In the genomic region with DNA sequence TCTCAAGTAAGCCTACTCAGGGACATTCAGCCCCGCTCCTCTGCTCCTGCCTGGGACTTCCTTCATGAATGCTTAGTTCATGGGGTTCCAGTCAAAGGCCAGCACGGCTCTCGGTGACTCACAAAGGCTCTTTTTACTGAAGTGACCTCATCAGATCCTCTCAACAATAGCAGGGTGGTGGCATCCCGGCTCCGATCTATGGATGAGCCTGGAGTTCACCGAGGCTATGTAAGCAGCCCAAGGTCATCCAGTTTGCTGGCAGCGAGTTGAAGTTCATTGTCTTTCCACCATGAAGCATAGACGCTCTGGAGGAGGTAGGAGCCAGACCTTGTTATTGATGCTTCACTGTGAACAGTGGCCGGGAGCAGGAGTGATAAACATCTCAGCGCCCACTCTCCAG, we compare ENCODE assay signal across 18 mouse cellular contexts. TPM values are rescaled to one million over a fixed set of nuclear protein-coding genes. Genes with fewer than 3 reads are reported as not detected.
A peak's percentile ranks its signal among the peaks of the same experiment; 100 is the strongest.
DNase-seq lines count a peak whose midpoint lies in the region; ATAC-seq and TF ChIP-seq lines count a peak whose summit lies in the region.
"Had no signal": no experiment of that assay in that cellular context is flagged by ENCODE, and none has a peak within 500 bp of the region (broad histone marks: within the 10 kb centered on the region; RNA-seq: fewer than 3 reads in every experiment).

No protein-coding gene starts in this region.

- H3K27ac ChIP-seq in forebrain, embryonic 10.5 days: 0 out of 2 replicates have a peak overlapping the region, but pooled peaks have one; percentile 26
- H3K27ac ChIP-seq in forebrain, embryonic 15.5 days (replicated peaks): no peak overlapping the region
- H3K27ac ChIP-seq in midbrain, embryonic 16.5 days (ENCODE audit: low read length): no peak overlapping the region
- no peak overlapping the region for H3K27ac ChIP-seq in midbrain, embryonic 13.5 days
- H3K27ac ChIP-seq: embryonic facial prominence, embryonic 12.5 days; forebrain, embryonic 12.5 days; neural tube, embryonic 13.5 days had no signal

- no peaks in the 10 kb centered on the region for H3K36me3 ChIP-seq in forebrain, embryonic 10.5 days (replicated peaks)
- no peaks in the 10 kb centered on the region for H3K36me3 ChIP-seq in forebrain, embryonic 15.5 days
- H3K36me3 ChIP-seq in midbrain, embryonic 16.5 days (ENCODE audit: control insufficient read depth, insufficient read depth, low read length): no peaks in the 10 kb centered on the region
- no peaks in the 10 kb centered on the region for H3K36me3 ChIP-seq in midbrain, embryonic 13.5 days
- H3K36me3 ChIP-seq in myocyte (ENCODE audit: control insufficient read depth, insufficient read depth): no peaks in the 10 kb centered on the region
- H3K36me3 ChIP-seq: embryonic facial prominence, embryonic 12.5 days; forebrain, embryonic 12.5 days; neural tube, embryonic 13.5 days had no signal

- no peak for ATAC-seq in forebrain, embryonic 15.5 days (replicated peaks)
- 0 out of 2 replicates have a peak, but pooled peaks have one; percentile 5 for ATAC-seq in midbrain, embryonic 16.5 days
- no peak for ATAC-seq in midbrain, embryonic 13.5 days
- ATAC-seq: hindbrain, embryonic 16.5 days had no signal

- no peak overlapping the region for H3ac ChIP-seq in myocyte (ENCODE audit: control insufficient read depth, insufficient read length)

- no peak for TF ChIP-seq POLR2A in myocyte (IDR thresholded peaks at IDR 0.05; ENCODE audit: insufficient read length, low read depth)

- no peaks in the 10 kb centered on the region for H3K9me3 ChIP-seq in forebrain, embryonic 10.5 days
- no peaks in the 10 kb centered on the region for H3K9me3 ChIP-seq in forebrain, embryonic 15.5 days
- H3K9me3 ChIP-seq in midbrain, embryonic 16.5 days (replicated peaks; ENCODE audit: control insufficient read depth, low read length, poor library complexity, severe bottlenecking): no peaks in the 10 kb centered on the region
- no peaks in the 10 kb centered on the region for H3K9me3 ChIP-seq in midbrain, embryonic 13.5 days
- H3K9me3 ChIP-seq: embryonic facial prominence, embryonic 12.5 days; forebrain, embryonic 12.5 days; megakaryocyte, embryonic 14.5 days; neural tube, embryonic 13.5 days had no signal

- no peak overlapping the region for H3K4me3 ChIP-seq in forebrain, embryonic 10.5 days
- H3K4me3 ChIP-seq in forebrain, embryonic 15.5 days: no peak overlapping the region
- no peak overlapping the region for H3K4me3 ChIP-seq in midbrain, embryonic 16.5 days (ENCODE audit: low read depth, low read length)
- H3K4me3 ChIP-seq in midbrain, embryonic 13.5 days (replicated peaks): no peak overlapping the region
- no peak overlapping the region for H3K4me3 ChIP-seq in myocyte
- H3K4me3 ChIP-seq: embryonic facial prominence, embryonic 12.5 days; forebrain, embryonic 12.5 days; megakaryocyte, embryonic 14.5 days; neural tube, embryonic 13.5 days had no signal

- no peak for DNase-seq in forebrain, embryonic 10.5 days (ENCODE audit: extremely low spot score, low spot score)
- peak; percentile 50 for DNase-seq in layer of hippocampus, adult 11-12 months (ENCODE audit: low spot score)
- no peak for DNase-seq in layer of hippocampus, postnatal 25 days (ENCODE audit: extremely low spot score in 1 of 2, low spot score in 1 of 2)
- DNase-seq in urinary bladder, postnatal 14 days (ENCODE audit: low spot score): no peak
- DNase-seq: adrenal gland, adult 8-10 months; cerebellum, adult 18-20 months; gastrocnemius, postnatal 10 days; kidney, adult 8-10 months; liver had no signal

- H3K79me2 ChIP-seq in myocyte (ENCODE audit: control insufficient read depth, insufficient read depth): no peaks in the 10 kb centered on the region

- 42% methylated on average over 10 of the region's 10 CpGs for WGBS in forebrain, embryonic 10.5 days
- WGBS in forebrain, embryonic 15.5 days: 37% methylated on average over 10 of the region's 10 CpGs
- 18% methylated on average over 10 of the region's 10 CpGs for WGBS in midbrain, embryonic 16.5 days
- 25% methylated on average over 10 of the region's 10 CpGs for WGBS in midbrain, embryonic 13.5 days

- no peak overlapping the region for H3K9ac ChIP-seq in forebrain, embryonic 15.5 days (replicated peaks)
- no peak overlapping the region for H3K9ac ChIP-seq in midbrain, embryonic 16.5 days (ENCODE audit: low read depth, low read length)
- no peak overlapping the region for H3K9ac ChIP-seq in midbrain, embryonic 13.5 days (replicated peaks)
- H3K9ac ChIP-seq: embryonic facial prominence, embryonic 12.5 days; forebrain, embryonic 12.5 days; neural tube, embryonic 13.5 days had no signal

- H3K4me1 ChIP-seq in forebrain, embryonic 10.5 days: peaks cover 38% of the 10 kb centered on the region
- 0 out of 2 replicates have a peak, but pooled peaks cover 5% of the 10 kb centered on the region for H3K4me1 ChIP-seq in forebrain, embryonic 15.5 days
- H3K4me1 ChIP-seq in midbrain, embryonic 16.5 days (ENCODE audit: control insufficient read depth, insufficient read depth, low read length): peaks cover 7% of the 10 kb centered on the region; the same call in 1 of the 2 replicates
- H3K4me1 ChIP-seq in midbrain, embryonic 13.5 days (replicated peaks): peaks cover 15% of the 10 kb centered on the region

- peaks cover 27% of the 10 kb centered on the region for H3K27me3 ChIP-seq in forebrain, embryonic 10.5 days (ENCODE audit: poor library complexity, severe bottlenecking)
- H3K27me3 ChIP-seq in forebrain, embryonic 15.5 days: no peaks in the 10 kb centered on the region
- no peaks in the 10 kb centered on the region for H3K27me3 ChIP-seq in midbrain, embryonic 16.5 days (ENCODE audit: control insufficient read depth, insufficient read depth, low read depth, low read length)
- H3K27me3 ChIP-seq in midbrain, embryonic 13.5 days: peaks cover 11% of the 10 kb centered on the region
- no peaks in the 10 kb centered on the region for H3K27me3 ChIP-seq in myocyte (ENCODE audit: control insufficient read depth, insufficient read depth, insufficient read length)
- H3K27me3 ChIP-seq: embryonic facial prominence, embryonic 12.5 days; neural tube, embryonic 13.5 days had no signal

- no peak overlapping the region for H3K4me2 ChIP-seq in forebrain, embryonic 15.5 days (replicated peaks)
- no peak overlapping the region for H3K4me2 ChIP-seq in midbrain, embryonic 16.5 days (ENCODE audit: low read length)
- H3K4me2 ChIP-seq in midbrain, embryonic 13.5 days (replicated peaks): no peak overlapping the region
- H3K4me2 ChIP-seq in myocyte (ENCODE audit: low read depth): peak overlapping the region; percentile 77
- H3K4me2 ChIP-seq: embryonic facial prominence, embryonic 12.5 days; forebrain, embryonic 12.5 days; neural tube, embryonic 13.5 days had no signal

TF ChIP-seq in myocyte, 11 proteins besides CTCF, POLR2A, EP300 and RAD21 (continues in another document):
- TF ChIP-seq REST (IDR thresholded peaks at IDR 0.05; ENCODE audit: insufficient read depth, insufficient read length): no peak
- TF ChIP-seq USF1 (IDR thresholded peaks at IDR 0.05; ENCODE audit: low read depth): no peak
- no peak for TF ChIP-seq MAX (IDR thresholded peaks at IDR 0.05; ENCODE audit: low read depth)
- no peak for TF ChIP-seq MYOG (IDR thresholded peaks at IDR 0.05; ENCODE audit: control insufficient read depth in 1 of 3, insufficient read depth in 1 of 3, insufficient read length in 2 of 3, low read depth in 2 of 3)
- no peak for TF ChIP-seq TCF12 (IDR thresholded peaks at IDR 0.05; ENCODE audit: insufficient read depth, poor library complexity, severe bottlenecking)
- TF ChIP-seq E2F4 (IDR thresholded peaks at IDR 0.05; ENCODE audit: insufficient read depth): no peak
- no peak for TF ChIP-seq CEBPB (IDR thresholded peaks at IDR 0.05; ENCODE audit: insufficient read depth, poor library complexity, severe bottlenecking)
- no peak for TF ChIP-seq MYOD1 (IDR thresholded peaks at IDR 0.05; ENCODE audit: control insufficient read depth in 1 of 3, insufficient read length in 2 of 3, low read depth in 2 of 3)
- TF ChIP-seq POLR2AphosphoS2 (IDR thresholded peaks at IDR 0.05; ENCODE audit: insufficient read length, low read depth): no peak
- no peak for TF ChIP-seq TCF3 (IDR thresholded peaks at IDR 0.05; ENCODE audit: insufficient read length, low read depth)

RNA-seq across cellular contexts. Expression of gene Tnni1, which starts 3.6 kb away (rescaled TPM):
- 0.55 and 1.3 TPM in 2 replicates for polyA plus RNA-seq in forebrain, embryonic 10.5 days (2016; fragmentation: Nextera tagmentation; extraction: Ambion mirVana)
- polyA plus RNA-seq in forebrain, embryonic 15.5 days (2015; fragmentation: Nextera tagmentation; extraction: Ambion mirVana): 0.45 and 1.3 TPM in 2 replicates
- total RNA-seq in layer of hippocampus, postnatal 25 days (2021): 1 to 10 TPM; 4.1 to 5.9 TPM
- polyA plus RNA-seq in midbrain, embryonic 16.5 days (2015; fragmentation: Nextera tagmentation; extraction: Ambion mirVana): 0.35 and 1.1 TPM in 2 replicates
- polyA plus RNA-seq in midbrain, embryonic 13.5 days (2015; fragmentation: Nextera tagmentation; extraction: Ambion mirVana): 0.20 and 0.34 TPM in 2 replicates
- 3,569 TPM for polyA plus RNA-seq in myocyte (2012; fragmentation: generic; extraction: Trizol)

RNA-seq across cellular contexts. Expression of gene Phlda3, which starts 16.9 kb away (rescaled TPM):
- polyA plus RNA-seq in forebrain, embryonic 10.5 days (2016; fragmentation: Nextera tagmentation; extraction: Ambion mirVana): 20.2 and 21.4 TPM in 2 replicates
- 15.5 and 16.8 TPM in 2 replicates for polyA plus RNA-seq in forebrain, embryonic 15.5 days (2015; fragmentation: Nextera tagmentation; extraction: Ambion mirVana)
- 10 to 100 TPM; 17.2 to 22.7 TPM for total RNA-seq in layer of hippocampus, postnatal 25 days (2021)
- 26.6 and 33.0 TPM in 2 replicates for polyA plus RNA-seq in midbrain, embryonic 16.5 days (2015; fragmentation: Nextera tagmentation; extraction: Ambion mirVana)
- polyA plus RNA-seq in midbrain, embryonic 13.5 days (2015; fragmentation: Nextera tagmentation; extraction: Ambion mirVana): 12.5 and 14.8 TPM in 2 replicates
- polyA plus RNA-seq in myocyte (2012; fragmentation: generic; extraction: Trizol): 317 TPM

RNA-seq across cellular contexts. Expression of gene Lad1, which starts 35.6 kb away (rescaled TPM):
- 3.1 and 3.7 TPM in 2 replicates for polyA plus RNA-seq in forebrain, embryonic 10.5 days (2016; fragmentation: Nextera tagmentation; extraction: Ambion mirVana)
- polyA plus RNA-seq in forebrain, embryonic 15.5 days (2015; fragmentation: Nextera tagmentation; extraction: Ambion mirVana): 0.33 and 0.37 TPM in 2 replicates
- 1 to 10 TPM; 1.3 to 2.0 TPM for total RNA-seq in layer of hippocampus, postnatal 25 days (2021)
- polyA plus RNA-seq in midbrain, embryonic 16.5 days (2015; fragmentation: Nextera tagmentation; extraction: Ambion mirVana): 0.95 and 1.3 TPM in 2 replicates
- 0.36 and 0.37 TPM in 2 replicates for polyA plus RNA-seq in midbrain, embryonic 13.5 days (2015; fragmentation: Nextera tagmentation; extraction: Ambion mirVana)
- polyA plus RNA-seq in myocyte (2012; fragmentation: generic; extraction: Trizol): 0.46 TPM

RNA-seq across cellular contexts. Expression of gene Tnnt2, which starts 53.3 kb away (rescaled TPM):
- polyA plus RNA-seq in forebrain, embryonic 10.5 days (2016; fragmentation: Nextera tagmentation; extraction: Ambion mirVana): 0.45 TPM in 1 of 2 replicates, not detected in the other
- polyA plus RNA-seq in forebrain, embryonic 15.5 days (2015; fragmentation: Nextera tagmentation; extraction: Ambion mirVana): 0.75 and 5.7 TPM in 2 replicates
- 1 to 10 TPM; 1.3 to 1.6 TPM for total RNA-seq in layer of hippocampus, postnatal 25 days (2021)
- 0.46 and 0.53 TPM in 2 replicates for polyA plus RNA-seq in midbrain, embryonic 16.5 days (2015; fragmentation: Nextera tagmentation; extraction: Ambion mirVana)
- polyA plus RNA-seq in midbrain, embryonic 13.5 days (2015; fragmentation: Nextera tagmentation; extraction: Ambion mirVana): 0.26 and 0.55 TPM in 2 replicates
- polyA plus RNA-seq in myocyte (2012; fragmentation: generic; extraction: Trizol): 2,000 TPM

Comparison
In these comparisons a context has a peak if more than half of its experiments do, and no peak if none do; other contexts are left out.
1. RNA of gene Tnni1, which starts 3.6 kb away (polyA plus RNA-seq): 3,569 TPM in myocyte (single experiment); 0.45 to 1.3 TPM in forebrain, embryonic 15.5 days, 0.55 to 1.3 TPM in forebrain, embryonic 10.5 days, 0.35 to 1.1 TPM in midbrain, embryonic 16.5 days and 0.20 to 0.34 TPM in midbrain, embryonic 13.5 days; every median in the first group is over 1,000 times any median in the second.